Mouse (Mus musculus): ENCODE measurements around the gene Gm20388. TPM values are rescaled to one million over a fixed set of nuclear protein-coding genes. Genes with fewer than 3 reads are reported as not detected.

The Gm20388 gene
- total and polyA plus RNA-seq, 2 experiments from 2014 or later, result 17.3 TPM; not detected in 1

DNA sequence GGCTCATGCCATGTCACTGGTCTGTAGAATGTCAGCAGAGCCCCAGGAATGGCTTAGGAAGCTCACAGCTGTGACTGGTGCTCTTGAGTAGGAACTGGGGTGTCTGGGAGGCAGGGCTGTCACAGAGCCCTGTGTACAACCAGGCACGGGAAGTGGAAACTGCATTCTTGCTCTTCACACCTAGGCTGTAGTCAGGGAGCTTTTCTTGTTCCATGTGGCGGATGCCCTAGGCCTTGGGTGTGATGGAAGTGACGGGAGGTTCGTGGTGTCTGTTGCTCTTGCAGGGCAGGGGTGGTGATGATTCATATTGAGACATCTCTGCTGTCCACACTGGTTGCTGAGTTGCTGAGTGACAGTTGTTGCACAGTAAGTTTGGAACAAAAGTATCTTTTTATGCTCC is 2084.5 kb downstream of the Gm20388 start:
- ATAC-seq (ENCODE audit: insufficient read depth, low read depth), result no peak
- Histone ChIP-seq H3K27ac (ENCODE audit: low read depth) (no peak overlapping the region), H3K4me2 (ENCODE audit: low read depth, low read length) (no peak overlapping the region), H3K9ac (replicated peaks; ENCODE audit: low read depth, low read length) (no peak overlapping the region), H3K36me3 (replicated peaks; ENCODE audit: control insufficient read depth, insufficient read depth, low read length) (peaks cover 65% of the 10 kb centered on the region), H3K4me3 (ENCODE audit: low read depth, low read length) (no peak overlapping the region), H3K4me1 (ENCODE audit: control insufficient read depth, insufficient read depth) (no peaks in the 10 kb centered on the region), H3K9me3 (replicated peaks; ENCODE audit: control insufficient read depth, low read length) (no peaks in the 10 kb centered on the region), H3K27me3 (ENCODE audit: control insufficient read depth, insufficient read depth, low read length) (no peaks in the 10 kb centered on the region)
- no peak for DNase-seq (ENCODE audit: low spot score)
- 53% methylated on average over 4 of the region's 4 CpGs for WGBS
- TF ChIP-seq CTCF (IDR thresholded peaks at IDR 0.05; ENCODE audit: low read depth) (no peak), EP300 (IDR thresholded peaks at IDR 0.05; ENCODE audit: low read depth) (no peak)

DNA sequence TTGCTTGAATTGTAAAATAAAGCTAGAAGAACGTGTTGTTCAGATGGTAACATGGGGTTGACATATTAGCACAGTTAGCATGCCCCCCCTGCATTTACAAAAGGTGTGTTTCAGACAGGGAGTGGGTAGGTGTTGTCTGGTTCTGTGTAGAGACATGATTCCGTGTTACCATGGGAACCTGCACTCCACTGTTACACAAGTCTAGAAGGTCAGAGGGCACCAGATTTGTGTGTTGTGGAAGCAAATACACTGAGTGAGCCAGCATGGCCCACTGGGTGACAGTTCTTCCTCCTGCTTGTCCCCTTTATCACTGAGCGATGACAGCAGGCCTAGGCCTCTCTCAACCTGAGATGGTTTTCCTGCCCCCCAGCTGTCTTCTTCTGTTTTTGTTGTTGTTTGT is 2085.3 kb downstream of the Gm20388 start:
- WGBS, result 88% methylated on average over 3 of the region's 3 CpGs
- no peaks in the 10 kb centered on the region for H3K4me1 ChIP-seq (ENCODE audit: control insufficient read depth, insufficient read depth)
- ATAC-seq (ENCODE audit: insufficient read depth, low read depth), result no peak
- TF ChIP-seq CTCF (IDR thresholded peaks at IDR 0.05; ENCODE audit: low read depth), result no peak
- TF ChIP-seq EP300 (IDR thresholded peaks at IDR 0.05; ENCODE audit: low read depth), result no peak
- H3K9ac ChIP-seq (replicated peaks; ENCODE audit: low read depth, low read length), result no peak overlapping the region
- H3K4me2 ChIP-seq (ENCODE audit: low read depth, low read length), result no peak overlapping the region
- peaks cover 62% of the 10 kb centered on the region for H3K36me3 ChIP-seq (replicated peaks; ENCODE audit: control insufficient read depth, insufficient read depth, low read length)
- no peaks in the 10 kb centered on the region for H3K27me3 ChIP-seq (ENCODE audit: control insufficient read depth, insufficient read depth, low read length)
- no peaks in the 10 kb centered on the region for H3K9me3 ChIP-seq (replicated peaks; ENCODE audit: control insufficient read depth, low read length)
- DNase-seq (ENCODE audit: low spot score), result no peak
- H3K27ac ChIP-seq (ENCODE audit: low read depth), result no peak overlapping the region
- H3K4me3 ChIP-seq (ENCODE audit: low read depth, low read length), result no peak overlapping the region

DNA sequence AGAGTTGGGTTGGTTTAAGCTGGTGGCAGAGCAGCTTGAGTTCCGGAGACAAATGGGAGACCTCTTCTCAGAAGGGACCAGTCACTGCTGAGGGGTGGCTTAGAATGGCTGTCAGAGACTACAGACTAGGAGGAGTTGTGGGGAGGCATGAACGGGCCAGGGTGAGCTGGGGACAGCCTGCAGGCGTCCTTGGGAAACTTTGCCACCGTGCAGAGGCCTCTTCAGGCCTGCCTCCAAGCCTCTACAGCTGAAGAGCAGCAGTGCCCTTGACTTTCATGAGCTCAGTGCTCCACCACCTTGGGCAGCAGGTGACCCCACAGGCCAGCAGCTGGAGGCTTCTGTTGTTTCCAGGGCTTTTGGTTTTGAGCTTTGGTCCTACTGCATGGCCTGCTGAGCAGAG is 2088.0 kb downstream of the Gm20388 start:
- no peaks in the 10 kb centered on the region for H3K9me3 ChIP-seq (replicated peaks; ENCODE audit: control insufficient read depth, low read length)
- no peaks in the 10 kb centered on the region for H3K4me1 ChIP-seq (ENCODE audit: control insufficient read depth, insufficient read depth)
- DNase-seq (ENCODE audit: low spot score) (no peak), ATAC-seq (ENCODE audit: insufficient read depth, low read depth) (no peak)
- no peak overlapping the region for H3K27ac ChIP-seq (ENCODE audit: low read depth)
- WGBS, result 78% methylated on average over 4 of the region's 4 CpGs
- no peak overlapping the region for H3K4me2 ChIP-seq (ENCODE audit: low read depth, low read length)
- TF ChIP-seq EP300 (IDR thresholded peaks at IDR 0.05; ENCODE audit: low read depth), result no peak
- TF ChIP-seq CTCF (IDR thresholded peaks at IDR 0.05; ENCODE audit: low read depth), result no peak
- H3K27me3 ChIP-seq (ENCODE audit: control insufficient read depth, insufficient read depth, low read length), result no peaks in the 10 kb centered on the region
- no peak overlapping the region for H3K4me3 ChIP-seq (ENCODE audit: low read depth, low read length)
- H3K36me3 ChIP-seq (replicated peaks; ENCODE audit: control insufficient read depth, insufficient read depth, low read length), result peaks cover 64% of the 10 kb centered on the region
- no peak overlapping the region for H3K9ac ChIP-seq (replicated peaks; ENCODE audit: low read depth, low read length)

DNA sequence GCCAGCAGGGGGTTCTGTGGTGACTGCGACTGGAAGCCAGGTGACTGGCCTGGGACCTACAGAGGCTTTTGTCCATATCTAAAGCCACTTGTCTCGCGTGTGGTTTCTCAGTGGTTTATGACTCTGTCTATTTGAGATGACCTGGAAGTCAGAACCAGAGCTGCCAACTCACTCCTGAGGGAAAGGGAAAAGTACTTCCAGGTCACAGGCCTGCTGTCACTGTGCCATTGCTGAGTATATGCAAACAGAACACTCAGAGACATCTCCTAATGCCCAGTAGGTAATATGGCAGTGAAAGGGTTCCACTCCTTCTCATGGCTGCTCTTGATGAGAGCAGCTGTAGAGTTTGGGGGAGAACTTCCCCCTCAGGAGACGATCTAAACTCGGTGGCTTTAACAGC is 2088.6 kb downstream of the Gm20388 start:
- no peak overlapping the region for H3K9ac ChIP-seq (replicated peaks; ENCODE audit: low read depth, low read length)
- H3K36me3 ChIP-seq (replicated peaks; ENCODE audit: control insufficient read depth, insufficient read depth, low read length), result peaks cover 66% of the 10 kb centered on the region

DNA sequence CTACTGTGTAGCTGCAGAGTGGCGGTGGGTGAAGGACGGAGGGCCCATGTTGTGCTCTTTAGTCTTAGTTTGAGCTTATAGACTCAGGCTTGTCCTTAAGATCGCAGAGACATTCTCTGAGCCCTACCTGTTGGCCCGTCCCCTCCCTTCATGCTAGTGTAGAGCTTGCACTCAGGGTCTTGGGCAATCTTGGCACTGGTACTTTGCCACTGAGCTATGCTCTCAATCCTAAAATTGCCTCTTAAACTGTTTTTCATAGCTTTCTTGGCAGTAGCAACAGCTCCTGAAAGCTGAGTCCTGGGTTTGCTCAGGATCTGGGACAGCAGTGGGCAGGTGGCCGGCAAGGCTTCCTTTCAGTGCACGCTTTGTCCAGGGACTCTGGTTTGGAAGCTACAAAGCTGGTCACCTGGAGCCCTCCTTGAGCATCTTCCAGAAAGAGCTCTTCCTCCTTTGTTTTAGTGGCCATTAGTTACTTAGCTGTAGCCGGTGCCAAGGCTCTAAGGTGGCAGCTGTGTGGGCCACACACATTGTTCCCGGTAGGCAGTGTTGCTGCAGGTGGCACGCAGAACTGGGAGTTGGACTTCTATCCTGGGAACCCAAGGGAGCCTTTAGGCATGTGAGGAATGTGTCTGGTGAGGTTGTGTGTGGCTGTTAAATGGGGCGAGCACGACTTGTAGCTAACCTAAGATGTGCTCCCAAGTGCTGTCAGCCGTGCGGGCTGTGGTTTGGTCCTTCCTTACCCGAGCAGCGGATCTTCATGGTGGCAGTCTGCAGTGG is 2090.9 kb downstream of the Gm20388 start:
- TF ChIP-seq EP300 (IDR thresholded peaks at IDR 0.05; ENCODE audit: low read depth) (no peak), CTCF (IDR thresholded peaks at IDR 0.05; ENCODE audit: low read depth) (no peak)
- peaks cover 73% of the 10 kb centered on the region for H3K36me3 ChIP-seq (replicated peaks; ENCODE audit: control insufficient read depth, insufficient read depth, low read length)
- WGBS, result 81% methylated on average over 15 of the region's 15 CpGs

More for the DNA sequence above, 2088.6 kb downstream of the Gm20388 start:
- Histone ChIP-seq H3K4me2 (ENCODE audit: low read depth, low read length) (no peak overlapping the region), H3K4me1 (ENCODE audit: control insufficient read depth, insufficient read depth) (no peaks in the 10 kb centered on the region), H3K27me3 (ENCODE audit: control insufficient read depth, insufficient read depth, low read length) (no peaks in the 10 kb centered on the region), H3K27ac (ENCODE audit: low read depth) (no peak overlapping the region), H3K9me3 (replicated peaks; ENCODE audit: control insufficient read depth, low read length) (no peaks in the 10 kb centered on the region), H3K4me3 (ENCODE audit: low read depth, low read length) (no peak overlapping the region)
- no peak for DNase-seq (ENCODE audit: low spot score)
- no peak; the same call in 1 of the 2 replicates for ATAC-seq (ENCODE audit: insufficient read depth, low read depth)
- WGBS, result 73% methylated on average over 5 of the region's 5 CpGs
- TF ChIP-seq CTCF (IDR thresholded peaks at IDR 0.05; ENCODE audit: low read depth), result no peak; the same call in 1 of the 2 replicates
- no peak for TF ChIP-seq EP300 (IDR thresholded peaks at IDR 0.05; ENCODE audit: low read depth)

DNA sequence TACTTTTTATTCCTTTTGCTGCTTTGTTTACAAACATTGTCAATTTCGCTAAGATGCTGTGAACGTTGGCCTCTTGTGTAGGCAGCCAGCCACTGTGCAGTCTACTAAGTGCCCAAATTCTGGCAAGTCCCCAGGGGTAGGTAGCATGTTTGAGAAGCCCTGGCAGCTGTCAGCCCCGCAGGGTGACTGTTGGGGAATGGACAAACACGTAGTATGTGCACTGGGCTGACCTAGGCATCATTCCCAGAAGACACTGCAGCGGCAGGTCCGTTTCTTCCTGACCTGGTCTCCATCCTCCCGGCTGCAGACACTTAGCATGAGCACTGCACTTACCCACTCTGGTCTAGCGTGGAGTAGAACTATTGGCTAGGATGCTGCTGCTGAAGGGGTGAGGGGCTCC is 2093.0 kb downstream of the Gm20388 start:
- H3K36me3 ChIP-seq (replicated peaks; ENCODE audit: control insufficient read depth, insufficient read depth, low read length), result peaks cover 74% of the 10 kb centered on the region
- WGBS, result 76% methylated on average over 8 of the region's 8 CpGs
- ATAC-seq (ENCODE audit: insufficient read depth, low read depth), result no peak

More for the DNA sequence above, 2090.9 kb downstream of the Gm20388 start:
- Histone ChIP-seq H3K9ac (replicated peaks; ENCODE audit: low read depth, low read length) (no peak overlapping the region), H3K9me3 (replicated peaks; ENCODE audit: control insufficient read depth, low read length) (no peaks in the 10 kb centered on the region), H3K27ac (ENCODE audit: low read depth) (no peak overlapping the region), H3K27me3 (ENCODE audit: control insufficient read depth, insufficient read depth, low read length) (no peaks in the 10 kb centered on the region), H3K4me1 (ENCODE audit: control insufficient read depth, insufficient read depth) (no peaks in the 10 kb centered on the region), H3K4me2 (ENCODE audit: low read depth, low read length) (no peak overlapping the region), H3K4me3 (ENCODE audit: low read depth, low read length) (no peak overlapping the region)
- DNase-seq (ENCODE audit: low spot score) (no peak), ATAC-seq (ENCODE audit: insufficient read depth, low read depth) (no peak)

More for the DNA sequence above, 2093.0 kb downstream of the Gm20388 start:
- TF ChIP-seq EP300 (IDR thresholded peaks at IDR 0.05; ENCODE audit: low read depth), result no peak
- no peak for TF ChIP-seq CTCF (IDR thresholded peaks at IDR 0.05; ENCODE audit: low read depth)
- no peaks in the 10 kb centered on the region for H3K9me3 ChIP-seq (replicated peaks; ENCODE audit: control insufficient read depth, low read length)
- DNase-seq (ENCODE audit: low spot score), result no peak
- no peak overlapping the region for H3K9ac ChIP-seq (replicated peaks; ENCODE audit: low read depth, low read length)
- no peak overlapping the region for H3K4me3 ChIP-seq (ENCODE audit: low read depth, low read length)
- no peaks in the 10 kb centered on the region for H3K27me3 ChIP-seq (ENCODE audit: control insufficient read depth, insufficient read depth, low read length)
- H3K4me1 ChIP-seq (ENCODE audit: control insufficient read depth, insufficient read depth), result no peaks in the 10 kb centered on the region
- H3K27ac ChIP-seq (ENCODE audit: low read depth), result no peak overlapping the region
- no peak overlapping the region for H3K4me2 ChIP-seq (ENCODE audit: low read depth, low read length)
